Mouse (Mus musculus) lung, postnatal 0 days (tissue): ENCODE measurements around the gene Ugt1a2.

ENCODE experiments used
- CTCF ChIP-seq: IDR thresholded peaks from 2 replicates; pipeline ENCODE4 v1.5.1; 2016; ENCODE audit warnings: antibody characterized with exemption, mild to moderate bottlenecking
- EP300 ChIP-seq: IDR thresholded peaks from 2 replicates; pipeline ENCODE4 v1.6.1; 2016; ENCODE audit warnings: antibody characterized with exemption, mild to moderate bottlenecking, control low read depth

DNA sequence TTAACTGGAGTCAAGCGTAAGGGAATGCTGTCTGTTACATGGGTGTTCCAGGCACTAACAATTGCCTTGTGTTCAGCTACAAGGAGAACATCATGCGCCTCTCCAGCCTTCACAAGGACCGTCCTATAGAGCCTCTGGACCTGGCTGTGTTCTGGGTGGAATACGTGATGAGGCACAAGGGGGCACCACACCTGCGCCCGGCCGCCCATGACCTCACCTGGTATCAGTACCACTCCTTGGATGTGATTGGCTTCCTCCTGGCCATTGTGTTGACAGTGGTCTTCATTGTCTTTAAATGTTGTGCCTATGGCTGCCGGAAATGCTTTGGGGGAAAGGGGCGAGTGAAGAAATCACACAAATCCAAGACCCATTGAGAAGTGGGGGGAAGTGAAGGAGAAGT is 17.6 kb downstream of the Ugt1a2 start:
- TF ChIP-seq EP300 = no peak
- no peak for TF ChIP-seq CTCF
